Mouse (Mus musculus): Measurements from ENCODE around the gene Tsks.

Tsks gene

DNA sequence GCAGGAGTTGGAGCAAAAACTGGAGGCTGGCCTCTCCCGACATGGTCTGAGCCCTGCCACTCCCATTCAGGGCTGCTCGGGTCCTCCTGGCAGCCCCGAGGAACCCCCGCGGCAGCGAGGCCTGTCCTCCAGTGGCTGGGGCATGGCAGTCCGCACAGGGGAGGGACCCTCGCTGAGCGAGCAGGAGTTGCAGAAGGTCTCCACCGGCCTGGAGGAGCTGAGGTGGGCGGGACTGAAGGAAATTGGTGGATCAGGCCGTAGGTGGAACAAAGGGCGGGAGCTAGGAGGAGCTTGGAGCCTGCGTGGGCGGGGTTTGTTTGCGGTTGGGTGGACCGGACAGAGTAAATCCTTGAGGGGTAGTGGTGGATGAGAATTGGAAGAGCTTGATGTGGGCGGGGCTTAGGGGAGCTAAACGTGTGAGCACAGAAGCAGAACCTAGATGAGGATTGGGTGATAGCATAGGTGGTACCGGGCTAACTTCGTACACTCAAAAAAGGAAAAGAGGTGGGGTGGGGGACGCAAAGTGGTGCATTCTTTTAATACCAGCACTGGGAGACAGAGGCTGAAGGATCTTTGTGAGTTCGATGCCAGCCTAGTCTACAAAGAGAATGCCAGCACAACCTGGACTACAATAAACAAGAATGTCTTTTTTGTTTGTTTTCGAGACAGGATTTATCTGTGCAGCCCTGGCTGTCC, 9.8 kb downstream of the Tsks start:
- peak; percentile 47 for DNase-seq

DNA sequence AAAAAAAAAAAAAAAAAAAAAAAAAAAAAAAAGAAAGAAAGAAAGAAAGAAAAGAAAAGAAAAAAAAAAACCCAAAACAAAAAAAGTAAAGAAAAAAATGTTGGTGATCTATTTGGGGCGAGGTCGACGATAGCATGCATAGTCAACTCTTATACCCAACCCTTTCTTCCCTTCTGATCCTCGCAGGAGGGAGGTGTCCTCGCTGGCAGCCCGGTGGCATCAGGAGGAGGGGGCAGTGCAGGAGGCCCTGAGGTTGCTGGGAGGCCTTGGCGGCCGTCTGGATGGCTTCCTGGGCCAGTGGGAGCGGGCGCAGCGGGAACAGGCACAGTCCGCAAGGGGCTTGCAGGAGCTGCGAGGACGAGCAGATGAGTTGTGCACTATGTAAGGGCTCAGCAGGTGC, 10.6 kb downstream of the Tsks start:
- DNase-seq = no peak

DNA sequence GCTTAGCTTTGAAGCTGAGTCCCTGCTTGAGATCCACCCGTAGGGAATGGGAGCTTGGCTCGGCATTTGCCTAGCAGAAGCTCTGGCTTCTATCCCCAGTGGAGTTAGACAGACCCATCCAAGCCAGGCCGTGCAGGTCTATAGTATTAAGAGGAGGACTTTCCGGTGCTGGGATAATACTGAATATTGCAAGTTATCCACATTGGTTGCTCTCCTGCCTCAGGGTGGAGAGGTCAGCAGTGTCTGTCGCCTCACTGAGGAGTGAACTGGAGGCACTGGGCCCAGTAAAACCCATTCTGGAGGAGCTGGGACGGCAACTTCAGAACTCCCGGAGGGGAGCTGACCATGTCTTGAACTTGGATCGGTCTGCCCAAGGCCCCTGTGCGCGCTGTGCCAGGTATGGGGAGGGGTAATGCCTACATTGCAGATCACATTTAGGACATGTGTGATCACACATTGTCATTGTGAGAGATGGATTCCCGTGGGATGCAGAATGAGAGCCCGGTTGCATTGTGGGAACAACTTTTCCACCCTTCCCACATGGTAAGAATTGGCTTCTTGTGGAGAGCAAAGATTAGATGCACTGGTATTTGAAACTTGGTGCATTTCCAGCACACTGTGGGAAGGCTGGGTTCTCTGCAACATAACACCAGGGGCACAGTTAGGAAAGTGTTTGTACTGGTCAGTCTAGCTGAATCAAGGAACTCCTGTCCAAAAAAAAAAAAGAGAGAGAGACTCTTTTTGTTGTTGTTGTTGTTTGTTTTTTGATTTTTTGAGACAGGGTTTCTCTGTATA, 11.3 kb downstream of the Tsks start:
- DNase-seq = no peak

DNA sequence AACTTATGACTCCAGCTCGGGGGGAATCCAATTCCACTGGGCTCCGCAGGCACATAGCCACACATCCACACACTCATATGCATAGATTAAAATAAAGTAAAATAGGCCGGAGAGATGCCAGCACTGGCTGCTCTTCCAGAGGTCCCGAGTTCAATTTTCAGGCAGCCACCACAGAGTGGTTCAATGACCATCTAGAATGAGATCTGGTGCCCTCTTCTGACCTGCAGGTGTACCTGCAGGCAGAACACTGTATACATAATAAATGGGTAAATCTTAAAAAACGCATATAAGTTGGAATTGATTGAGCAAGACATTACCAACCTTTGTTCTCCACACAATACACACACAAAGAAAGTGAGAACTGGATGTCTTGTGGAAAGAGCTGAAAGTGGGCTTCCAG, 12.6 kb downstream of the Tsks start:
- no peak for DNase-seq

DNA sequence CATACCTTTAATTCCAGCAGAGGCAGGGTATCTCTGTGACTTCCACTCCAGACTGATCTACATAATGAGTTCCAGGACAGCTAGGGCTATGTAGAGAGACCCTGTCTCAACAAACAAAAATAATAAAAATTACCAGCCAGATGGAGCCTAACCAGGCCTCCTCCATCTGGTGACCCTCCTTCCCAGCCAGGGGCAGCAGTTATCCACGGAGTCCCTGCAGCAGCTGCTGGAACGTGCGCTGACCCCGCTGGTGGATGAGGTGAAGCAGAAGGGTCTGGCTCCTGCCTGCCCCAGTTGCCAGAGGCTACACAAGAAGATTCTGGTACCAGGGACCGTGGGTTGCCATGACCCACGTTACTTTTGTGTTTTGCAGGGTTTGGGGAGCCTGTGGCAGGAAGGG, 13.3 kb downstream of the Tsks start:
- no peak for DNase-seq

DNA sequence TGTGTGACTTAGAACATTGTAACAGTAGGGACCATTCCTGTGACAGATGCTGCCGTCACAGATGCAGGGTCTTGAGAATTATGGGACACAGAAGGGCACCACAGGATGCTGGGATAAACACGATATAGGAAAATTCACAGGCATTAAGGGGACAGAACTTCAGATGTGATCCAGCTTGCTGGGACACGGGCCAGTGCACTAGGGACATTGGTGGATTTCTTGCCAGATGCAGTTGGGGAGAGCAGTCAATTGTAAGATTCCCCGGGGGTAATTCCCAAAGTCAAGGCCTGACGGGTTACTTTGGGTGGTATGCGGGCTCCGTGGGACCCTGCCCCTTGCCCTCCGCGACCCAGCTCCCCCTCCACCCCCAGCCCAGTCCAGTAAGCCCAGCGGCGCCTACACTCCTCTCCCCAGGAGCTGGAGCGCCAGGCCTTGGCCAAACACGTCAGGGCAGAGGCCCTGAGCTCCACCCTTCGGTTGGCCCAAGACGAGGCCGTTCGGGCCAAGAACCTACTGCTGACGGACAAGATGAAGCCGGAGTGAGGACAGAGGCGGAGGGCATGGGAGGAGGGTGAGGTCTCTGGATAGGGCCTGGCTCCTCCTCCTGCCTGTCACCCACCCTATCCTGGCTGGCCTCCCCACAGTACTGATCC, 14.3 kb downstream of the Tsks start:
- DNase-seq = no peak

DNA sequence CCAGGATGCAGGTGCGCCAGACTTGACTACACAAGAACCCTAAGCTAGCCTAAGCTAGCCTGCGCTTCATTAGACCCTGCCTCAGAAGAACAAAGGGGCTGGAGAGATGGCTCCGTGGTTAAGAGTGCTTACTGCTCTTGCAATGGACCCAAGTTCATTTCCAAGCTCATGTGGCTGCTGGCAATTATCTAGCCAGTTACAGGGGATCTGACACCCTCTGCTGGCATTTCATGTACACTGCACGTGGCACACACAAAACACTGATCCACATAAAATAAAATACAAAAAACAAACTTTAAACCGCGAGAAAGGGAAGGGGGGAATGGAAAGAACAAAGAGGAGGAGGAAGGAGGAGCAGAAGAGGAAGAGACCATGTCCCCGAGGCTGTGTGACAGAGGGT, 15.2 kb downstream of the Tsks start:
- DNase-seq = peak; percentile 53

DNA sequence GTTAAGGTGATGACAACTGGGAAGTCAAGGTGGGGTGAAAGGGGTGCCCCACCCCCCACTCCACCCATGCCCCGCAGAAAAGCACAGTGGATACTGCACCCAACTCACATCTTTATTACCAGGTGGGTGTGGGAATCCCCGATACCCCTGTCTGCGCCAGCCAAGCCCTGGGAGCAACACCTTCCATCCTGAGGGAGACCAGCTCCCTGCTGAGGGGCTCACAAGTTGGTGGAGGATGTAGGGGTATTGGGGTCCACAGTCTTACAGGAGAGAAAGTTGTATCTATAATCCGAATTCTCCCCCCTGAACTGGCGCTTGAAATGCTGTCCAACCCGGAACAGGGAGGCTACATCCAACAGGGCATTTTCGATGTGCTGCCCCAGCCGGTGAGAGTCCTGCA, 16.3 kb downstream of the Tsks start:
- no peak for DNase-seq

DNA sequence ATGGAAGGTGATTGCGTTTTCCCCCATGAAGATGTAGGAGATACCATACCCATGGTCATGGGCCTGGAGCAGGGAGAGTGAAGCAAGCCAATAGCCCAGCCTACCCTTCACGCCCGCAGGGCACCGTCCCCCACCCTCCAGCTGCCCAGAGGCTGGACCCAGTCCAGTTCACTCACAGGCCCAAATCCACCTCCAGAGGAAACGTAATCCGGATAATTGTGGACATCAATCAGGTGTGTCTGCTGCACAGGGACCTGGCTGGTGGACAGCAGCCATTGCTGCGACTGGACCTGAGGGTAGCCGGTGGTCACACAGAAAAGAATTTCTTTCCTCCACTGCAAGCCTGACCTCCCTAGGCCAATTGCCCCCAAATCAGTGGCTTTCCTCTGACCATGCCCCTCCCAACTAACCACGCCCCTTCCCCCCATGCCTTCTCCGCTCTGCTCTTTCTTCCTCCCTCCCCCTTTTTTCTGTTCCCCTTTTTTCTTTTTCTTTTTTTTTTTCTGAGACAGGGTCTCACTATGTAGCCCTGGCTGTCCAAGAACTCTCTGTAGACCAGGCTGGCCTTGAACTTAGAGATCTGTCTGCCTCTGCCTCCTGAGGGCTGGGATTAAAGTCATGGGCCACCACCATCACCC, 17.0 kb downstream of the Tsks start:
- no peak for DNase-seq

DNA sequence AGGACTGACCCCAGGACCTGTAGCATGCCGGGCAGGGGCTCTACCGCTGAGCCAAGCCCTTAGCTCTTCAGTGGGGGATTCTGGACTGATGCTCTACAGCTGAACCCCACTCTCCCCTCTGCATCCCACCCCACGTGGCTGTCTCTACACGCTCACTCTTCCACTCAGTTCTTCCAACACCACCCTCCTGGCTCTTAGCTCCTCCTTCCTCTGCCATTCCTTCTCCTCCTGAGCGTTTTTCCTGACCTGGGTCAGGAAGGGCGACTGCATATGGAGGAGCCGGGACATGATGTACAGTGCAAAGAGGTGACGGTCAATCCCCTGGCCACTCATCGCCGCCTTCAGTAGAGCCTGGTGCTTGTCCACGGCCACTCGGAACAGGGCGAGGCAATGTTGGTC, 17.5 kb downstream of the Tsks start:
- DNase-seq = no peak

DNA sequence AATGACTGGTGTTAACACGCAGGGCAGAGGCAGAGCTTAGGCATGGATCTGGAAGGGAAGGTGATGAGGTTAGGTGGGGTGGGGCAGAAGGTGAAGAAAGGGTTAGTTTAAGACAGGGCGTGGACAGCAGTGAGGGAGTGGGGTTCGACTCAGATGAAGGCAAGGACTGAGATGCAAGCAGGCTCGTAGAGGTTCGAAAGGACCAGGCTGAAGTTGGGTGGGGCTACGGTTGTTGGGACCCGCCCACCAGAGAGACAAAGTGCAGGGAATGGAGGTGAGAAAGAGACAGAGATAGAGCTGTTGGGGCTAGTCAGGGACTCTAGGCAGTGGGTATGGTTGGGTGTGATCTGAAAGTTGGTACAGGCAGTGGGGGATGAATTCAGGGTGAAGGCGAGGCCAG, 19.3 kb downstream of the Tsks start:
- DNase-seq = no peak

DNA sequence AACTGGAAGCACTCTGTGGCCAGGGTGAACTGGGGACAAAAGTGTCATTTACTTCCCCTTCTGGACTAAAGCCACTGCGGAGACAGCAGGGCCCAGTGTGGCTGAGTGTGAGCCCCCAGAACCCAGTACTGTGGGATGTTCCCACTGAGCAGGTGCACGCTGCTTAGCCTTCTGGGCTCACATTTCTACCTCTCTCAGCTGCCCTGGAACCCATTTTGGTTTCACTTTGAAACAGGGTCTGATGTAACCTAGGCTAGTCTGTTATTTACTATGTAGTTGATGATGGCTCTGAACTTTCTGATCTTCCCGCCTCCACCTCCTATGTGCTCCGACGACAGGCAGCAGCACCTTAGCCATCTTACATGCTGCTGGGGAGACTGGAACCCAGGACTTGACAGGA, 19.8 kb downstream of the Tsks start:
- no peak for DNase-seq

DNA sequence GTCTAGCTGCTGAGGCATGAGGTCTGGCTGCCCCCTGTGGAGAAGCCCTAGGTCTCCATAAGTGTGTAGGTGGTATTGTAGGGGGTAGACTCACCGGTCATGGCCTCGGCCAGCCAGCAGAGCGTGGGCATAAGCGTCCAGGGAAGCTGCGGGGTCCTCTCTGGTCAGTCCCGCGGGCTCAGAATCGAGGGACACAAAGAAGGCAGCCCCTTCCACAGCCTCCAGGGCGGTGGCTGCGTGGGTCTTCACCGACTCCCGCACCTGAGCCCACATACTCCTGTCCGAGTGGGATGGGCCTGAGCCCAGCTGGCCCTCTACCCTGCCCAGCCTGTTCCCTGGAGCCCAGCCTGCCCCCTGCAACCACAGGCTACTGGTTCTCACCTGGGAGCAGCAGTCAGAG, 22.0 kb downstream of the Tsks start:
- no peak for DNase-seq

DNA sequence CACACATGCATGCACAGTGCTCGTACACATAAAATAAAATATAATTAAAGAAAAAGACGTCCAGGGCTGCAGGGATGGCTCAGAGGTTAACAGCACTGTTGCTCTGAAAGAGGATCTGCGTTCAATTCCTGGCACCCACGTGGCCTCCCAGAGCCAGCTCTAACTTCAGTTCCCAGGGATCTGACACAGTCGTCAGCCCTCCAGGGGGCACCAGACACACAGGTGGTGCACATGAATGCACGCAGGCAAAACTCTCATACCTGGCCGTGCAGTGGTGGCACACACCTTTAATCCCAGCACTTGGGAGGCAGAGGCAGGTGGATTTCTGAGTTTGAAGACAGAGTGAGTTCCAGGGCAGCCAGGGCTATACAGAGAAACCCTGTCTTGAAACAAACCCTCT, 23.0 kb downstream of the Tsks start:
- DNase-seq = peak; percentile 69

DNA sequence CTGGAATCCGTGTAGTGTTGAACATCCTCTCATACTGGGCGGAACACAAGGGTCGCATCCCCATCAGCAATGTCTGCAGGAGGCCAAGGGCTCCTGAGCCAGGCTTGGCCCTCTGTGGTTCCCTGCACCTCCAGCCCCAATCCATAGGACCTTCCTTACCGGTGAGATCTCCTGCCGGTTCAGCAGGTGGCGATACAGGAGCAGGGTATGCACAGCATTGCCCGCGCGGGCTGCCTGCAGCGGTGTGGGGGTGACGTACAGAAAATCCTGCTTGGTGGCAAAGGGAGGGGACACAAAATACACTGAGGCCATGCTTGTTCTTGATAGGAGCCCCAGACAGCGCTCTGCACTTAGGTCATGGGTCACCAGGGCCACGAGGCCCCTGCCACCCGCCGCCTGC, 23.6 kb downstream of the Tsks start:
- no peak for DNase-seq

DNA sequence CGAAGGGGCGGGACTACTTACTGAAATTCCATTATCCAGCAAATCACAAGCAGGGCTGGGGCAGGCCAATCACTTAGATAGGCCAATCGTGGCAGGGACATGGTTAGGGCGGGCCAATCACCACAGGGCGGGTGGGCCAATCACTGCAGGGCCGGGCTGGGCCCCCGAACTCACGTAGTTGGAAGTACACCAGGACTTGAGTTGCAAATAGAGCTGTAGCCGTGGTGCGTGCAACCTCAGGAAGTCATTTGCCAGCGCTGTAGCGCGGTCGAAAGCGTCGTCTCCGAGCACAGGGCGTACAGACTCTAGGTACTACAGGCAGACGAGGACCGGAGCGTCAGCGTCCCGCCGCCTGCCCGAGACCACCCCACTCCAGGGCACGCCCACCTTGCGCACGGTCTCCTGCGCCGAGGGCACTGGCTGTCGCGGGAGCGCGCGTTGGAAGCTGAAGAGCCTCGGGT, 27.3 kb downstream of the Tsks start:
- peak; percentile 78 for DNase-seq

DNA sequence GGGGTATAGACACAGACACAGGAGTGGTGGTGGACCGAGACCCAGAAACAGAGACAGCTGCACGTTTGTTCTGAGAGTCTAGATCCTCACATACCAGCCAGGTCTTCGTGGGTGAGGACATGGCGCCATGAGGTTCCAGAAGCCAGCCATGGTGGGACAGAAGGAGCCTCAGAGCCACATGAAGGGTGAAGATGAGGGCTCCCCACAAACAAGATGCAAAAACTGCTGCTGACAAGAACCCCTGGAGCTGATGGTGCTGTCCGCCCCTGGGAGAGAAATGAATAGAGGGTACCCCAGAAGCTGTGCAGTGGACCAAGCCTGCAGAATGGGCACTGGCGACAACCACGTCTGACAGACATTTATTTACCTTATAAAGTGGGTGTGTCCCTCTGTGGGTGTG, 28.1 kb downstream of the Tsks start:
- DNase-seq = no peak

DNA sequence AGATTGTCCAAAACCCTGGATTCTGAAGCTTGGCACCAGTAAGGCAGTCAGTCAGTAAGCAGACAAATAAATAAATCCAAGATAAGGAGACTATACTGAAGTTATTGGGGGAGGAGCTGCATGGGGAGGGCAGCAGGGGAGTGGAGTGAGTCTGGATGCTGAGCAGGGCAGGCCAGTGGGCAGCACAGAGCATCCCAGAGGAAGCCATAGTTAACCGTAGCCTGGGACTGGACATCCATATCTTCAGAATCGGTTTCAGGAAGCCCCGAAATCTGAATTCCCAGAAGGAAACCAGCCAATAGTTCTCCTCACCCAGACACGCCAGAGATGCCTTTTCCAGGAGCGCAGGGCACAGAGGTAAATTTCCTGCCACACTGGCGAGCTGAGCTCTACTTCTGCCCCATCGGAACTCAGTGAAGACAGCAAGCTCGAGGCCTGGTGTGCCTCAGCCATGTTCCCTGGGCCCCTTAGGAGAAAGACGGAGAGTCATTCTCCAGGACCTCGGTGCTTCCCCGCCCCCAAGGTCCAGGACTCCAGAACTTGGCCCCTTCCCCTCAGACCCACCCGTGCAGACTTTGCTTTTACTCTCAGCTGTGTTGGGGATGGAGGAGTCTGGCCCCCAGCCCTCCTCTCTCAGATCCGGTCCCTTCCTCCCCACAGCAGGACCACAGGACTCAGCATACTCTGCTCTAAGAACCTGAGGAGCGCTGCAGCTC, 30.6 kb downstream of the Tsks start:
- no peak for DNase-seq

DNA sequence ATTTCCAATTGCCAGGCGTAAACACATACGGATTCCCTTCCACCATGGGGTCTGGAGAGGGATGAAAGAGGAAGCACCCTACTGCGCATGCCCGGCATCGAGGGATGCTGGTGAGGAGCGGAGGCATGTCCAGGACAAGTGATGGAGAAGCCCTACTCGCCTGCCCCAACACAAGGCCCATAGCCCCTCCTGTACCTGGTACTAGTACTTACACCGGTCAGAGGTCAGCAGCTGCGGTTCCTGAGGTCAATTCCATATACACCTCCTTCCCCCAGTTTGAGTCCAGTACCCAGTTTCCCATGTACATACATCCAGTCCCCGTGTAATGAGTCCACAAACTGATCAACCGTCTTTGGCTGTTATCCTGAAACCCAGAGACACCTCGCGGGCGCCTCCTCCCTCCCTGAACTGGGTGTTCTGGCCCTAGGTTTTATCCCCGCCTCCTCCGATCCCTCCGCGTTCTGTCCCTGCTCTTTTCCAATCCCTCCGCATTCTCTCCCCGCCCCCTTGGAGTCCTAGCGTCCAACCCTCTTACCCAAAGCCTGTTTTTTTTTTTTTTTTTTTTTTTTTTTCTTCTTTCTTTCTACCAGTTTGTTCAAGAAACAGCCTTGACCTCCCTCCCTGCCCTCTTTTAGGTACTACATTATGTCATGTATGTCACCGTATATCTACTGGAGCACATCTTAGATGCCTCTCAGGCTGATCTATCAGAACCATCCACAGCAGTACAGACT, 31.5 kb downstream of the Tsks start, which contains the start of gene Cpt1c:
TSS of gene Cpt1c (minus strand) at position 469 of the 734 bp plus-strand sequence.
- DNase-seq = peak; percentile 38

DNA sequence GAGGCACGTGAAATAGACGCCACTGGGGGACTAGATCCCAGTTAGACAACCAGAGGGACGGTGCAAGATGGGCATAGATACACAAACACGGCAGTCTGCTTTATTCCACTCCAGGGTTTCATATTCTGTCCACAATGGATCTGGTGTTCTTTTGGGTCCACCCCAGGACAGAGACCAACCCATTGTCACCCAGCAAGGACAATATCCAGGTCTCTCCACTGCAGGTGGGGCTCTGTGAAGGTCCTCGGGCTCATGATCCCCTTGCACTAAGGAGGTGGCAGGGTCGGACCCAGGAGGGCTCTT, 32.1 kb downstream of the Tsks start:
- DNase-seq = no peak

DNA sequence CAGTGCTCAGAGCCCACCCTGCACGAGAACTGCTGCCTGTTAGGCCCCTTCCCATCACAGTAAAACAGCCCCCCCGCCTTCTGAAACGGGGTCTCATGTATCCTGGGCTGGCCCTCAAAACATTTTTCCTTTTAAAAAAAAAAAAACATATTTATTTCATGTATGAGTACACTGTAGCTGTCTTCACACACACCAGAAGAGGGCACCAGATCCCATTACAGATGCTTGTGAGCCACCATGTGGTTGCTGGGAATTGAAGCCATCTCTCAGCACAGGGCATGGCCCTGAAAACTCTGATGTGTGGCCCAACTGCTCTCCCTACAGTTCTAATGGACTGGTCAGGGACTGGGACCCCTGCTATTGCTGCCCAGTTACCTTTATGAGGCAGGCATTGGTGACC, 35.3 kb downstream of the Tsks start:
- no peak for DNase-seq

DNA sequence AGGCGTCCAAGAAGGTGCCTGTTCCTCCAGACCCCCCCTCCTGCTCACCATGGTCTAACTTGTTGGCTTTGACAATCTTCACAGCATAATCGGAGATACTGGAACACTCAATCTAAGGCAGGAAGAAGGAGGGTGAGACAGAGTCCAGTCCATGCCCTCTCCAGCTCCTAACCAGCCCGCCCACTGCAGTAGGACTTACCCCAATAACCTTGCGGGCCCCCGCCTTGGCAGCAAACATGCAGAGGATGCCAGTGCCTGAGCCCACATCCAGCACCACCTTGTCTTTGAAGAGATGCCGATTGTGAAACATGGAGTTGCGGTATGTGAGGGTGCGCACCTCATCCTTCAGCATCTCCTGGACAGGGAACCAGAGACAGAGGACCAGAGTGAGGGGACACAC, 38.5 kb downstream of the Tsks start:
- DNase-seq = no peak
